Mouse (Mus musculus): ENCODE results near the gene C130060K24Rik.

The C130060K24Rik gene

DNA sequence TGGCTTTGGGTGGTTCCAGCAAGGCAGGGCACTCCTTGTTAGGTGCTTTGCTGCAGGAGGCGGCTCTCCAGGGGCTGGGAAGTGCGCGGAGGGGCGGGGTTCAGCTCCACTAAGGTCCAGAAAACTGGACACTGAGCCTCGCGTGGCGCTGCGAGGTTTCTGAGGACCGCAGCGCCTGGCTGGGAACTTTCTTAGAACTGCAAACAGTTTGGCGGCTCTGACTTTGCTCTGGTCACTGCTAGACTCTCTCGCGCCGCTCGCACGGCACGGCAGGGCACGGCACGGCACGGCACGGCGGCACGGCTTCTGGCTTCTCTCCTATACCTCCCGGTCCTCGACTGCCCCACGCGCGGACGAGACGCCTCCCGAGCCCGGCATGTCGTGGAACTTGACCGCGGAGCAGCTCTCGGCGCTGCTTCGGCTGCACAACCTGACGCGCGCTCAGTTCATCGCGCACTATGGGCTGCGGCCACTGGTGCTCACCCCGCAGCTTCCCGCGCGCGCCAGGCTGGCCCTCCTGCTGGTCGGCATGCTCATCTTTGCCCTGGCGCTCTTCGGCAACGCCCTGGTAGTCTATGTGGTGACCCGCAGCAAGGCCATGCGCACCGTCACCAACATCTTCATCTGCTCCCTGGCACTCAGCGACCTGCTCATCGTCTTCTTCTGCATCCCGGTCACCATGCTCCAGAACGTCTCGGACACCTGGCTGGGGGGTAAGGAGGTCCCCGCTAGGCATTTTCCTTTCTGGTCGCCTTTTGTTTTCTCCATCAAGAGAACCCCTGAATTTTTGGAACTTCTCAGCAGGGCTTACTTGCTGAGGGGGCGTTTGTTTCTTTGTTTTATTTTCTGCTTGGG lies at the start of gene C130060K24Rik:
TSS of gene C130060K24Rik (plus strand) at position 188 of the 855 bp plus-strand sequence.
- no peak for DNase-seq (ENCODE audit: extremely low read depth, low read depth)

DNA sequence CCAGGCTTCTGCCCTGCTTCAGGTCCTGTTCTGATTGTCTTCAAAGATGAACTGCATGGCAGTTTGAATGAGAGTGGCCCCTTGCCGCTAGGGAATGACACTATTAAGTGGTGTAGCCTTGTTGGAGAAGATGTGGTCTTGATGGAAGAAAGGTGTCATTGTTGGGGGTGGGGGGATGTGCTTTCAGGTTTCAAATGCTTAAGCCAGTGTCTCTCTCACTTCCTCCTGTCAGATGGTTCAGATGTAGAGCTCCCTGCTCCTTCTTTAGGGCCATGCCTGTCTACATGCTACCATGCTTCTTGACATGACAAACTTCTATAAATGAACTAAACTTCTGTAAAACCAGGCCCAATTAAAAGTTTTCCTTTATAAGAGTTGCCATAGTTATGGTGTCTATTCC lies 46.7 kb upstream of the C130060K24Rik start:
- DNase-seq (ENCODE audit: extremely low read depth, low read depth): no peak

DNA sequence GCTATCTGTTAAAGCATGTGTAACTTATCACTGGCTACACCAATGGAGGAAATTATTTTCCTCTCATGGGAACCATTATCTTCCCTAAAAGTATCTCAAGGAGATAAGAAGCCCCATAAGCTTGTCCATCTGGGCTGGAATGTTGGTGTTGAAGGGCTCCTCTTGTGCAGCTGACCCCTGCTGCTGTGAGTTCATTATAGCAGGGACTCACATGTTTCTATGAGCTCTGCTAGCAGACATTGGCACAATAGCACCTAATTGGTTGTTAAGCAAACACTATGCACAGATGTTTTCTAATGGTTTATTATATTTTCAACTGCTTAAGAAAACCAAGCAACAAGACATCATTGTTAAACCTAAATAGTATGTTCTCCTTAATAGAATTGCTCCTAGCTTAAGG lies 41.5 kb upstream of the C130060K24Rik start:
- no peak for DNase-seq (ENCODE audit: extremely low read depth, low read depth)

GRCm38 (mm10) chr6:65341360-65341759 lies 39.5 kb upstream of the C130060K24Rik start:
- DNase-seq (ENCODE audit: extremely low read depth, low read depth): no peak

- DNase-seq (ENCODE audit: extremely low read depth, low read depth): no peak
These were observed 33.2 kb upstream of the C130060K24Rik start for GRCm38 (mm10) chr6:65347736-65348135.

DNA sequence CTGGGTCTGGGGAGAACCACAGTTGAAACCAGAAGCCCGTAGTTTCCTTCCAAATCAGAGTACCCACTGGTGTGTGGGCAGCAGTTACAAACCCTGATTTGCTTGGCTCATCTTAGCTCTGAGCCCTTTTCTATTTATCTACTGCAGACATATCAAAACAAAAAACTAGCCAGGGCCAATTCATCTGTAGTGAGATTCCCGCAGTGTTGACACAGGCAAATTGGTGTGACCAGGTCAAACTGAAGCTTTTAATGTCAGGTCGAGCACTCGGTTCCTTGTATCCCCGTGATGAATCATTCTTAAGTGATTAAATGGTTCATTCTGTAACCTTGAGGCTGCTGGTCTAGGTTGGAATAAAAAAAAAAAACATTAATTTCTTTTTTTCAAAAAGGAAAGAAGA lies 32.6 kb upstream of the C130060K24Rik start:
- DNase-seq (ENCODE audit: extremely low read depth, low read depth): no peak

DNA sequence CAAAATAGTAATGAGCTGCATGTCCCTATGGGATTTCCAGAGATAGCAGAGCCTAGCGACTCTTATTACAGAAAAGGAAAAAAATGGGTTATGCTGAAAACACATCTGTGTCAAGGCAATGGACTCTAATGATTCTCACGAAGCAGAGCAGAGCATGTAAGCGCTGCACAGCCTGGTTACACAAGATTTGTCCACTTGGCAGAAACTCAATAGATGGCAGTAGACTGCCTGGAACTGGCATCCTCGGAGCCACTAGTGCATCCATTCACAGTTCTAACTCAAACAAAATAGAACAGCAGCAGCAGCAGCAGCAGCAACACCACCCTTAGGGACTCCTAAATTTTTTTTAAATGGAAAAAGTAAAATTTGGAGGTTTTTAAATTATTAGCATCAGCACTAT lies 29.3 kb upstream of the C130060K24Rik start:
- DNase-seq (ENCODE audit: extremely low read depth, low read depth): no peak

DNA sequence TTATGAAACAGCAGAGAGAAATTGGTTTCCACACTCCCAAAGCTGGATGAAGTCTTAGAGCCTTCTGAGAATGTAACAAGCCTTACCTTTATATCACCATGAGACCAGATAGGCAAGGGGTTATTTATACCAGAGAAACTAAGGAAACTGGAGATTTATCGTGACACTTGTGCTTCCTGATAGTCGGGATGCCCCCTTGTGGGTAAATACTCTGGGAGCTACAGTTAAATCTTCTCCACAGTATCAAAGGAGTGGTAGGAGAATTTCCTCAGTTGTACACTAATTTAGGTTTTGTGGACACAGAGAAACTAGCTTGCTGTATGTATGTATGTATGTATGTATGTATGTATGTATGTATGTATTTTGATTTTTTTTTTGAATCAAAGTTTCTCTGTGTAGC lies 5.0 kb upstream of the C130060K24Rik start:
- DNase-seq (ENCODE audit: extremely low read depth, low read depth): no peak

GRCm38 (mm10) chr6:65421888-65422287 lies 41.0 kb downstream of the C130060K24Rik start:
- DNase-seq (ENCODE audit: extremely low read depth, low read depth): no peak

DNA sequence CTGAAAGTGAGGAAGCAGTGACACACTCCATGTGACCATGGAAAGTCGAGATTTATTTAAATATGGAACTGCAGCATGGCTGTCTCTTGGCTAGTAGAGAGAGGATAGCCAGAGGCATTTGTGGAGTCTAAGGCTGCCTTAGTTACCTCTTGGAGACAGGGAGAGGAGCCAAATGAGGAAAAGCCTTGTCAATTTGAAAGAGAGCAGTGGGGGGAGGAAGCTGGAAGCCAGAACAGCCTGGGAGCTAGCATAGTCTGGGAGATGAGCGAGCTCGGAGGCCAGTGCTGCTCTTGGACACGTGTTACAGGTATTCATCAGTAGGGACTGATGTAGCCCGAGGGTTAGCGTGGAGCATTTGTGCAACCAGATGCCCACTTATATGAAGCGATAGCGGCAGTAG lies 46.2 kb downstream of the C130060K24Rik start:
- DNase-seq (ENCODE audit: extremely low read depth, low read depth): no peak

DNA sequence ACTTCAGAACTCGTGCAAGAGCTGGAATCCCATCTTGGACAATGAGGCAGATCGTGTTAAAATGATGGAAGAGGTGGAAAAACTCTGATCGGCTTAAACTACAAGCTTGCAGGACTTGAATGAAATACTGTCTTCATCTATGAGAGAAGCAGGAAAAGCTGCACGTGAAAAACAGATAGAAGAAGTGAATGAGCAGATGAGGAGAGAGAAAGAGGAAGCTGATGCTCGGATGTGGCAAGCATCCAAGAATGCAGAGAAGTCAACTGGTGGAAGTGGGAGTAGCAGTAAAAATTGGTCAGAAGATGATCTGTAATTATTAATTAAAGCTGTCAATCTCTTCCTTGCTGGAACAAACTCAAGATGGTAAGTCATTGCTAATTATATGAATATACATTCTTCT lies 52.3 kb downstream of the C130060K24Rik start:
- peak; percentile 39 for DNase-seq (ENCODE audit: extremely low read depth, low read depth)

DNA sequence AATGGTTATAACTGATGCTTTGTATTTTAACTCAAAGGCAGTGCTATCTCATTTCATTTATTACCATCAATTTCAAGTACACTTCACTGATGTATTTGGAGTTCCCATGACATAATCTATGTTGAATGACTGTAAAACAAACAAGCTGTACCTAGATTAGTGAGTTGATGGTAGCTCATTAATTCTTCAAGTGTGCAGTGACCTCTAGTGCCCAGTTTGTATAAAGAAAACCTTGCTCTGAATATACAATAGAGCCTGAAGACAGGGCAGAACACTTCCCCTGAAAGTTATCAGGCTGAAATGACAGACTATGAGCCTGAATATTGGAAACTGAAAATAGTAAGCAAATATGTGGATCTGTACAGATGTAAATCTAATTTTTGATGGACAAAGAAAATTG lies 72.6 kb downstream of the C130060K24Rik start:
- peak; percentile 7 for DNase-seq (ENCODE audit: extremely low read depth, low read depth)

DNA sequence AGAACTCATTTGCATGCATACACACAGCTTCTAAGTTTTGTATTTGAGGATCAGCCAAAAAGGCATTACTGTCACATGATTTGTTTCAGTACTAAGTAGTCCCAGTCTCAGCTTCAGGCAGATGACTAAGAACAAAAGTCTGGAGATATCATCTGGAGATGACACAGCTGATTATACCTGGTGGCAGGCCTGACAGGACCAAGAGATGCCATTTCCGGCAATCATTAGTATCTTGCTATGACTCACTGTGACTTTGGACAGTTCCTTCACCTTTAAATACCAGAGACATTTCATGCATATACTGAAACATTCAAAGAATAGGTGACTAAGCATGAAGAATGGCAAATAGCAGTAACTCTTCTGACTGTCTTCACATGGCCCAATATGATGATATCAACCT lies 84.4 kb downstream of the C130060K24Rik start:
- DNase-seq (ENCODE audit: extremely low read depth, low read depth): no peak

DNA sequence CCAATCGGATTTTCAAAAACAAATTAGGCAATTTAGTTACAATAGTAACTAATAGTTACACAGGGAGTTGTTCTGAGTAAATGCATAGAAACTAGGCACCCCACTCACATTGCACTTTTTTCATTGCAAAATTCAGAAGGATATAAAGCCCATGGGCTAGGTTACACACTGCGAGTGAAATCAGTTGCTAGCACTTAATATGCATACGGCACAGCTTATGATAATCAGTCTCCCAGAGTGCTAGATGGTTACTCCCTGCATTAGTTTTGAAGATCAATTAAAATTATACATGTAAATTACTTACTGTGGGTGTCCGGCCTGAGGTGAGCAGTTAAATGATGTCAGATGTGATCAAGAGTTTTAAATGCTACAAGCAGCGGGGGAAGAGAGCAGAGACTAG lies 89.4 kb downstream of the C130060K24Rik start:
- DNase-seq (ENCODE audit: extremely low read depth, low read depth): no peak

DNA sequence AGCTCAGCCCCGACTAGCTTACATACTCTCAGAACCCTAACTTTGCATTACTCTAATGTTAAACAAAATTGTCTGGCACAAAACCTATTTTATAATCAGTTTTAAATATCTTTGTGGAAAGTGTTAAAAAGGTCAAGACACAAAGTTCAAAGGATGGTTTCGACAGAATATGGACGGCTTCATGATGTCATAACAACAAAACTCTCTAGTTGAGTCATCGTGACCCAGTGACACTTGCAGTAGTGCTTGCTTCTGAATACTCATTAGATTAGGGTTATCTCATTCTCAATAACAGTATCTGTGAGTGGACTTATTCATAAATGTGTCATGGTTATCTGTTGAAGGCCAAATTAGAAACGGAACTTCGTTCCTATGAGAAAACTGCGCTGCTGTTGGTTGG lies 91.5 kb downstream of the C130060K24Rik start:
- no peak for DNase-seq (ENCODE audit: extremely low read depth, low read depth)

GRCm38 (mm10) chr6:65498786-65499185 lies 117.9 kb downstream of the C130060K24Rik start:
- no peak for DNase-seq (ENCODE audit: extremely low read depth, low read depth)

Measured in MEL-GATA-1-ER (cell line).